Mouse (Mus musculus) liver, adult 2 months (tissue): ENCODE results near the gene Apoc2.

Experiments
- CTCF ChIP-seq: fragments of 200-500 bp; IDR thresholded peaks from 2 replicates; pipeline ENCODE4 v1.5.1; 2011; ENCODE audit warnings: low read depth, low read length, control low read depth
- POLR2A ChIP-seq: fragments of 200-500 bp; IDR thresholded peaks from 2 replicates; pipeline ENCODE4 v1.6.1; 2011; ENCODE audit warnings: low read length, control low read depth; ENCODE audit not compliant: insufficient read depth; ENCODE audit errors: extremely low read depth

DNA sequence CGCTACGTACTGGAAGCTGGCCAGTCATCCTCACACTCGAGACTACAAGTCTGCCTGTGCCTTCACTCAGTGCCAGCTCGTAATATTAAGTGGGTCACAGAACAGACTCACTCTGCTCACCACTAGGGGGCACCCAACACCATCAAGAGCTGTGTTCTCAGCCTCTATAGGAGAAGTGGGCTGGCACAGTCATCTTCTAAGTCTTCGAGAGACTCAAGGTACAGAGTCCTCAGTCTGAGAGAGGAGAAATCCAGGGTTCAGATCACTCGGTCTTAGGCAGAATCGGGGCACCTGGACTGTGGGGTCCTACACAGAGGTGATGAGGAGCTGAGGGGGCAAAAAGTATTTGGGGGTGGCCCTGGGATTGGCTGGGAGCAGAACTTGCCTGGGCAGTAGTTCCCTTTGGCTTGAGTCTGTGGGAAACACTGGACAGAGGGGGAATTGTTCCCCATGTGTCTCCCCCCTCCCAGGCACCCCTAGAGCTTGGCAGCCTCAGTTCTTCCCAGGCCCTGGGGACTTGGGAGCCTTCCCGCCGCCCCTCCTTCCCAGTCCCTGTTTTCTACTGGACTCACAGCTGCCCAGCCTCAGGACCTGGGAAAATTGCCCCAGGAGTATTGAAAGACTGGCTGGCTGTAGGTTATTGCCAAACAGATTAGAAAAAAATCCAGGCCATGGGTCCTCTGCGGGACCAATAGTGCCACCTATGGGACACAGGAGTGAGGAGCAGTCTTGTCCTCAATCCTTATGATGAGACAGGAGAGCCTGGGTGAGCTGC, 8.6 kb downstream of the Apoc2 start:
- TF ChIP-seq POLR2A (no peak), CTCF (peak; percentile 73)
